Mouse (Mus musculus) embryonic facial prominence, embryonic 11.5 days (tissue): ENCODE results near the gene Cntnap2. TPM values are rescaled to one million over a fixed set of nuclear protein-coding genes. Genes with fewer than 3 reads are reported as not detected.

ENCODE experiments used
- ATAC-seq: fragments of 200-750 bp; cut with Nextera tagmentation; replicated peaks from 2 replicates; pipeline ENCODE4 v1.8.0; 2017; ENCODE audit warnings: low read depth; ENCODE audit not compliant: insufficient number of reproducible peaks, low FRiP score, low TSS enrichment
- DNase-seq: peaks from one replicate; pipeline ENCODE4 v3.0.0-alpha.2; 2015; ENCODE audit warnings: low spot score
- H3K27ac ChIP-seq: fragments of 300-500 bp; sonication (generic); replicated peaks from 2 replicates; pipeline ENCODE4 v1.5.1; 2014; ENCODE audit warnings: mild to moderate bottlenecking, low read depth, low read length, control low read depth
- H3K27me3 ChIP-seq: fragments of 300-500 bp; sonication (generic); 2 replicates; pipeline ENCODE4 v1.6.1; 2014; ENCODE audit warnings: mild to moderate bottlenecking, low read length, moderate library complexity, mixed read lengths; ENCODE audit not compliant: control insufficient read depth, insufficient read depth
- H3K36me3 ChIP-seq: fragments of 300-500 bp; sonication (generic); replicated peaks from 2 replicates; pipeline ENCODE4 v1.6.1; 2014; ENCODE audit warnings: low read depth, mild to moderate bottlenecking, low read length, moderate library complexity, mixed read lengths; ENCODE audit not compliant: control insufficient read depth, insufficient read depth
- H3K4me1 ChIP-seq: fragments of 300-500 bp; sonication (generic); 2 replicates; pipeline ENCODE4 v1.6.1; 2014; ENCODE audit warnings: low read length, mixed read lengths; ENCODE audit not compliant: control insufficient read depth, insufficient read depth
- H3K4me2 ChIP-seq: fragments of 300-500 bp; sonication (generic); 2 replicates; pipeline ENCODE4 v1.6.1; 2014; ENCODE audit warnings: low read depth, mild to moderate bottlenecking, control low read depth, low read length, moderate library complexity
- H3K4me3 ChIP-seq: fragments of 300-500 bp; sonication (generic); 2 replicates; pipeline ENCODE4 v1.5.1; 2014; ENCODE audit warnings: low read depth, low read length, control low read depth
- H3K9ac ChIP-seq: fragments of 300-500 bp; sonication (generic); replicated peaks from 2 replicates; pipeline ENCODE4 v1.6.1; 2014; ENCODE audit warnings: mild to moderate bottlenecking, control low read depth, low read length
- H3K9me3 ChIP-seq: fragments of 300-500 bp; sonication (generic); replicated peaks from 2 replicates; pipeline ENCODE4 v1.6.1; 2016; ENCODE audit warnings: mild to moderate bottlenecking, low read length, inconsistent platforms, mixed read lengths; ENCODE audit not compliant: control insufficient read depth
- WGBS: fragments of 180-500 bp; shearing (Covaris S2); extraction: QIAGEN DNeasy Blood & Tissue Kit; methylation state at CpG from one replicate; pipeline ENCODE4 v1.1.7; 2014; 5-methylcytosine and 5-hydroxymethylcytosine counted together
- polyA plus RNA-seq: library from polyadenylated mRNA; unstranded; fragments of >200 nt; fragmentation: Nextera tagmentation; extraction: Ambion mirVana; gene quantifications from 2 replicates; pipeline ENCODE4 v1.2.1, GENCODE M21; 2014

Gene Cntnap2
- polyA plus RNA-seq, 1 experiment from 2014 or later, result 6.7 TPM

- H3K4me1 ChIP-seq, result no peaks in the 10 kb centered on the region
- H3K9ac ChIP-seq, result no peak overlapping the region
- H3K4me2 ChIP-seq, result no peak overlapping the region
- H3K36me3 ChIP-seq, result no peaks in the 10 kb centered on the region
- H3K27me3 ChIP-seq, result no peaks in the 10 kb centered on the region
- no peak for ATAC-seq
- H3K27ac ChIP-seq, result no peak overlapping the region
- no peak overlapping the region for H3K4me3 ChIP-seq
- no peak for DNase-seq
- no peaks in the 10 kb centered on the region for H3K9me3 ChIP-seq
- 51% methylated on average over 1 of the region's 1 CpGs for WGBS
Measured at GRCm38 (mm10) chr6:45258047-45258446, 198.9 kb downstream of the Cntnap2 start.

GRCm38 (mm10) chr6:45271537-45271936 lies 212.4 kb downstream of the Cntnap2 start:
- no peaks in the 10 kb centered on the region for H3K36me3 ChIP-seq
- no peaks in the 10 kb centered on the region for H3K4me1 ChIP-seq
- no peak overlapping the region for H3K4me2 ChIP-seq
- DNase-seq, result no peak
- ATAC-seq, result no peak
- H3K9me3 ChIP-seq, result no peaks in the 10 kb centered on the region
- H3K27me3 ChIP-seq, result no peaks in the 10 kb centered on the region
- H3K9ac ChIP-seq, result no peak overlapping the region
- WGBS, result 76% methylated on average over 2 of the region's 2 CpGs
- no peak overlapping the region for H3K4me3 ChIP-seq
- H3K27ac ChIP-seq, result no peak overlapping the region

- H3K4me2 ChIP-seq, result no peak overlapping the region
- WGBS, result 48% methylated on average over 1 of the region's 1 CpGs
- H3K9ac ChIP-seq, result no peak overlapping the region
- H3K27me3 ChIP-seq, result no peaks in the 10 kb centered on the region
- ATAC-seq, result no peak
- H3K36me3 ChIP-seq, result no peaks in the 10 kb centered on the region
- DNase-seq, result no peak
- H3K27ac ChIP-seq, result no peak overlapping the region
- H3K9me3 ChIP-seq, result no peaks in the 10 kb centered on the region
- H3K4me3 ChIP-seq, result no peak overlapping the region
- no peaks in the 10 kb centered on the region for H3K4me1 ChIP-seq
Measured at GRCm38 (mm10) chr6:45273259-45273775, 214.2 kb downstream of the Cntnap2 start.

- DNase-seq (no peak), ATAC-seq (no peak)
- Histone ChIP-seq H3K9ac (no peak overlapping the region), H3K27me3 (no peaks in the 10 kb centered on the region), H3K4me1 (no peaks in the 10 kb centered on the region), H3K4me3 (no peak overlapping the region), H3K27ac (no peak overlapping the region), H3K9me3 (no peaks in the 10 kb centered on the region), H3K4me2 (no peak overlapping the region), H3K36me3 (no peaks in the 10 kb centered on the region)
- WGBS, result 88% methylated on average over 1 of the region's 1 CpGs
Measured at GRCm38 (mm10) chr6:45290154-45290553, 231.0 kb downstream of the Cntnap2 start.

- no peaks in the 10 kb centered on the region for H3K36me3 ChIP-seq
- no peak for ATAC-seq
- H3K4me2 ChIP-seq, result no peak overlapping the region
- H3K9me3 ChIP-seq, result no peaks in the 10 kb centered on the region
- DNase-seq, result no peak
- H3K9ac ChIP-seq, result no peak overlapping the region
- H3K27me3 ChIP-seq, result no peaks in the 10 kb centered on the region
- no peak overlapping the region for H3K27ac ChIP-seq
- H3K4me1 ChIP-seq, result no peaks in the 10 kb centered on the region
- 73% methylated on average over 3 of the region's 3 CpGs for WGBS
- H3K4me3 ChIP-seq, result no peak overlapping the region
Measured at GRCm38 (mm10) chr6:45317455-45317854, 258.3 kb downstream of the Cntnap2 start.

- ATAC-seq, result no peak
- H3K4me2 ChIP-seq, result no peak overlapping the region
- no peaks in the 10 kb centered on the region for H3K9me3 ChIP-seq
- no peaks in the 10 kb centered on the region for H3K27me3 ChIP-seq
- no peak overlapping the region for H3K9ac ChIP-seq
- H3K27ac ChIP-seq, result no peak overlapping the region
- peak; percentile 66 for DNase-seq
- H3K36me3 ChIP-seq, result no peaks in the 10 kb centered on the region
- H3K4me3 ChIP-seq, result no peak overlapping the region
- H3K4me1 ChIP-seq, result no peaks in the 10 kb centered on the region
- WGBS, result 4% methylated on average over 2 of the region's 2 CpGs
Measured at GRCm38 (mm10) chr6:45323505-45323904, 264.3 kb downstream of the Cntnap2 start.

GRCm38 (mm10) chr6:45327952-45328485 lies 268.9 kb downstream of the Cntnap2 start:
- ATAC-seq, result no peak
- Histone ChIP-seq H3K9me3 (no peaks in the 10 kb centered on the region), H3K36me3 (no peaks in the 10 kb centered on the region), H3K4me3 (no peak overlapping the region), H3K27ac (no peak overlapping the region), H3K9ac (no peak overlapping the region), H3K4me2 (no peak overlapping the region), H3K4me1 (no peaks in the 10 kb centered on the region), H3K27me3 (no peaks in the 10 kb centered on the region)
- no peak for DNase-seq
- 95% methylated on average over 3 of the region's 3 CpGs for WGBS

GRCm38 (mm10) chr6:45345396-45345795 lies 286.2 kb downstream of the Cntnap2 start:
- H3K4me1 ChIP-seq, result no peaks in the 10 kb centered on the region
- no peak overlapping the region for H3K4me2 ChIP-seq
- H3K36me3 ChIP-seq, result no peaks in the 10 kb centered on the region
- no peaks in the 10 kb centered on the region for H3K9me3 ChIP-seq
- no peak overlapping the region for H3K9ac ChIP-seq
- no peak for DNase-seq
- no peak overlapping the region for H3K4me3 ChIP-seq
- no peak for ATAC-seq
- no peak overlapping the region for H3K27ac ChIP-seq
- H3K27me3 ChIP-seq, result no peaks in the 10 kb centered on the region
- WGBS, result 71% methylated on average over 2 of the region's 2 CpGs
